Mouse (Mus musculus) heart, embryonic 12.5 days (tissue): ENCODE data around the gene Enpp7. TPM values are rescaled to one million over a fixed set of nuclear protein-coding genes. Genes with fewer than 3 reads are reported as not detected.
A peak's percentile ranks its signal among the peaks of the same experiment; 100 is the strongest.

Experiments used
- ATAC-seq: fragments of 200-750 bp; cut with Nextera tagmentation; 2 replicates; pipeline ENCODE4 v1.8.0; 2017; ENCODE audit warnings: moderate TSS enrichment, moderate library complexity; ENCODE audit not compliant: insufficient number of reproducible peaks, low FRiP score
- H3K27ac ChIP-seq: fragments of 300-500 bp; sonication (generic); 2 replicates; pipeline ENCODE4 v1.5.1; 2016; ENCODE audit warnings: mild to moderate bottlenecking, moderate library complexity; ENCODE audit not compliant: poor library complexity, severe bottlenecking
- H3K27me3 ChIP-seq: fragments of 300-500 bp; sonication (generic); replicated peaks from 2 replicates; pipeline ENCODE4 v1.6.1; 2016; ENCODE audit warnings: mild to moderate bottlenecking, moderate library complexity
- H3K36me3 ChIP-seq: fragments of 300-500 bp; sonication (generic); 2 replicates; pipeline ENCODE4 v1.6.1; 2016; ENCODE audit warnings: mild to moderate bottlenecking, moderate library complexity
- H3K4me1 ChIP-seq: fragments of 300-500 bp; sonication (generic); replicated peaks from 2 replicates; pipeline ENCODE4 v1.6.1; 2016; ENCODE audit warnings: mild to moderate bottlenecking
- H3K4me2 ChIP-seq: fragments of 300-500 bp; sonication (generic); 2 replicates; pipeline ENCODE4 v1.6.1; 2016; ENCODE audit warnings: mild to moderate bottlenecking, moderate library complexity
- H3K4me3 ChIP-seq: fragments of 300-500 bp; sonication (generic); 2 replicates; pipeline ENCODE4 v1.5.1; 2016; ENCODE audit warnings: mild to moderate bottlenecking
- H3K9ac ChIP-seq: fragments of 300-500 bp; sonication (generic); 2 replicates; pipeline ENCODE4 v1.6.1; 2016; ENCODE audit warnings: mild to moderate bottlenecking, moderate library complexity
- H3K9me3 ChIP-seq: fragments of 300-500 bp; sonication (generic); replicated peaks from 2 replicates; pipeline ENCODE4 v1.6.1; 2016; ENCODE audit warnings: mild to moderate bottlenecking, moderate library complexity
- WGBS: fragments of 180-500 bp; shearing (Covaris S2); methylation state at CpG from one replicate; pipeline ENCODE4 v1.1.7; 2016; 5-methylcytosine and 5-hydroxymethylcytosine counted together
- polyA plus RNA-seq: library from polyadenylated mRNA; unstranded; fragments of >200 nt; fragmentation: Nextera tagmentation; extraction: Ambion mirVana; gene quantifications from 2 replicates; pipeline ENCODE4 v1.2.1, GENCODE M21; 2016

The Enpp7 gene
- polyA plus RNA-seq, 1 experiment from 2014 or later = not detected

- Histone ChIP-seq H3K4me2 (peak overlapping the region; percentile 88), H3K36me3 (peaks cover 10% of the 10 kb centered on the region), H3K4me3 (peak overlapping the region; percentile 53), H3K27ac (no peak overlapping the region), H3K9me3 (no peaks in the 10 kb centered on the region), H3K4me1 (peaks cover 50% of the 10 kb centered on the region), H3K27me3 (peaks cover 72% of the 10 kb centered on the region), H3K9ac (peak overlapping the region; percentile 68)
- 1% methylated on average over 57 of the region's 57 CpGs for WGBS
- no peak for ATAC-seq
Observed at GRCm38 (mm10) chr11:119036934-119037779, 49.2 kb downstream of the Enpp7 start.

GRCm38 (mm10) chr11:119037780-119038401, 49.9 kb downstream of the Enpp7 start:
- H3K4me2 ChIP-seq = peak overlapping the region; percentile 88
- peak overlapping the region; percentile 68 for H3K9ac ChIP-seq
- no peaks in the 10 kb centered on the region for H3K9me3 ChIP-seq
- H3K36me3 ChIP-seq = peaks cover 10% of the 10 kb centered on the region
- H3K4me3 ChIP-seq = peak overlapping the region; percentile 53
- no peak for ATAC-seq
- 14% methylated on average over 18 of the region's 18 CpGs for WGBS
- H3K27me3 ChIP-seq = peaks cover 76% of the 10 kb centered on the region
- no peak overlapping the region for H3K27ac ChIP-seq
- H3K4me1 ChIP-seq = peaks cover 56% of the 10 kb centered on the region

GRCm38 (mm10) chr11:119038744-119039484, 50.9 kb downstream of the Enpp7 start:
- 54% methylated on average over 22 of the region's 22 CpGs for WGBS
- H3K9me3 ChIP-seq = no peaks in the 10 kb centered on the region
- peaks cover 57% of the 10 kb centered on the region for H3K4me1 ChIP-seq
- H3K9ac ChIP-seq = peak overlapping the region; percentile 8; the same call in 1 of the 2 replicates
- no peak overlapping the region for H3K27ac ChIP-seq
- H3K4me2 ChIP-seq = peak overlapping the region; percentile 94; the same call in 1 of the 2 replicates
- no peak for ATAC-seq
- no peak overlapping the region for H3K4me3 ChIP-seq
- H3K36me3 ChIP-seq = peaks cover 10% of the 10 kb centered on the region
- H3K27me3 ChIP-seq = peaks cover 76% of the 10 kb centered on the region

GRCm38 (mm10) chr11:119039732-119040512, 51.9 kb downstream of the Enpp7 start:
- Histone ChIP-seq H3K9me3 (no peaks in the 10 kb centered on the region), H3K4me3 (peak overlapping the region; percentile 78), H3K4me1 (peaks cover 59% of the 10 kb centered on the region), H3K9ac (peak overlapping the region; percentile 88), H3K4me2 (peak overlapping the region; percentile 94), H3K27ac (peak overlapping the region; percentile 85; the same call in 1 of the 2 replicates), H3K36me3 (peaks cover 10% of the 10 kb centered on the region), H3K27me3 (peaks cover 79% of the 10 kb centered on the region)
- WGBS = 11% methylated on average over 21 of the region's 21 CpGs
- ATAC-seq = no peak

- H3K4me3 ChIP-seq = peak within 1 kb of the TSS; percentile 78
- H3K4me2 ChIP-seq = peak within 1 kb of the TSS; percentile 94
- under 1% methylated on average over 52 of the region's 63 CpGs for WGBS
- peaks cover 79% of the 10 kb centered on the region for H3K27me3 ChIP-seq
- peaks cover 10% of the 10 kb centered on the region for H3K36me3 ChIP-seq
- peaks cover 62% of the 10 kb centered on the region for H3K4me1 ChIP-seq
- peak; percentile 96 for ATAC-seq
- peak within 1 kb of the TSS; percentile 85 for H3K27ac ChIP-seq
- peak within 1 kb of the TSS; percentile 88 for H3K9ac ChIP-seq
- H3K9me3 ChIP-seq = no peaks in the 10 kb centered on the region
Observed at GRCm38 (mm10) chr11:119040600-119041324, 52.8 kb downstream of the Enpp7 start, which contains the start of gene Cbx8. Gene Cbx8, minus strand, starts transcription at chr11:119040969.

- peak overlapping the region; percentile 94 for H3K4me2 ChIP-seq
- peak; percentile 36 for ATAC-seq
- no peak overlapping the region for H3K27ac ChIP-seq
- H3K4me3 ChIP-seq = peak overlapping the region; percentile 78
- H3K9me3 ChIP-seq = no peaks in the 10 kb centered on the region
- under 1% methylated on average over 31 of the region's 31 CpGs for WGBS
- H3K36me3 ChIP-seq = peaks cover 10% of the 10 kb centered on the region
- H3K27me3 ChIP-seq = peaks cover 79% of the 10 kb centered on the region
- H3K9ac ChIP-seq = peak overlapping the region; percentile 76
- H3K4me1 ChIP-seq = peaks cover 60% of the 10 kb centered on the region
Observed at GRCm38 (mm10) chr11:119041325-119041716, 53.3 kb downstream of the Enpp7 start.

GRCm38 (mm10) chr11:119041750-119042465, 53.9 kb downstream of the Enpp7 start:
- no peak for ATAC-seq
- Histone ChIP-seq H3K27ac (no peak overlapping the region), H3K9me3 (no peaks in the 10 kb centered on the region), H3K27me3 (peaks cover 80% of the 10 kb centered on the region), H3K9ac (peak overlapping the region; percentile 76), H3K4me2 (peak overlapping the region; percentile 94), H3K4me1 (peaks cover 65% of the 10 kb centered on the region), H3K36me3 (peaks cover 10% of the 10 kb centered on the region), H3K4me3 (peak overlapping the region; percentile 78)
- WGBS = 1% methylated on average over 30 of the region's 31 CpGs
